Mouse (Mus musculus) kidney, adult 2 months (tissue): ENCODE data around the gene Cadps.

Experiments used
- CTCF ChIP-seq: fragments of 200-500 bp; conservative IDR thresholded peaks from 2 replicates; pipeline ENCODE4 v1.5.1; 2011; ENCODE audit warnings: low read depth, mild to moderate bottlenecking, control low read depth, low read length, moderate library complexity, mixed read lengths; ENCODE audit not compliant: insufficient read depth, insufficient read length
- POLR2A ChIP-seq: fragments of 200-500 bp; IDR thresholded peaks from one replicate; pipeline ENCODE4 v1.6.1; 2011; ENCODE audit warnings: low read depth, low read length, control low read depth

- TF ChIP-seq CTCF (no peak), POLR2A (no peak)
Observed at GRCm38 (mm10) chr14:12607025-12607424, 215.9 kb downstream of the Cadps start.
